ENCODE assay signal across 17 mouse cellular contexts in the genomic region with DNA sequence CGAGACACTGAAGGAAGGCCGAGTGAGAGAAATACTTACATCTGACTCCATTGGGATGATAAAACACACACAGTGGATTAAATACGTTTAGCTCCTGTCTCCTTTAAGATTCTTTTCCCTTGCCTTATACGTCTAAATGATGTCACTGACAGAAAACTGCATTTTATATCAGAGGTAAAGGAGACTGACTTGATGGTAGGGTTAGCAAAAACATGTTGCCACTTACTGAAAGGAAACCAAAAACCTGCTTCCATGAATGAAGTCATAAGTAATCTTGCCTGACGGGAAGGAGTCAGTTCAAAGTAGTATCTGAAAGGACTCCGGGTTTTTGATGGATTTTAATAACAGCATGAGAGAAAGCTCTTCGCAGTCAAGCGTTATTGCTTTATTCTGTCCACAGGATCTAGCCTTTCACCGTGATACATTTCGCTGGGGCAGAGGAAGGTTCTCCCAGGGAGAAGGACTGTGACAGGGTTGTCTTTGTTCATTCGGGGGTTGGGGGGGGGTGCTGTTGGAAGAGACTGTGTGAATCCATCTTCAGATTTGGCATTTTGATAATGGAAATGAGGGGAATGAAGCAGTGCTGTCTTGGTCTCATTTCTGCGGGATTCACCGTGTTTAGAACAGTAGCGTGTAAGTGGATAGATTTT.
DNase-seq lines count a peak whose midpoint lies in the region; ATAC-seq and TF ChIP-seq lines count a peak whose summit lies in the region.
"Had no signal": no experiment of that assay in that cellular context is flagged by ENCODE, and none has a peak within 500 bp of the region (broad histone marks: within the 10 kb centered on the region; RNA-seq: fewer than 3 reads in every experiment).

No protein-coding gene starts in this region.

- H3K4me2 ChIP-seq in kidney, postnatal 0 days (ENCODE audit: low read length), result no peak overlapping the region
- peak overlapping the region; percentile 27 for H3K4me2 ChIP-seq in hindbrain, embryonic 14.5 days (replicated peaks)
- peak overlapping the region; percentile 22; the same call in 1 of the 2 replicates for H3K4me2 ChIP-seq in midbrain, embryonic 12.5 days (replicated peaks)
- H3K4me2 ChIP-seq: embryonic facial prominence, embryonic 13.5 days; forebrain, embryonic 15.5 days; heart, embryonic 15.5 days had no signal

- H3K36me3 ChIP-seq in kidney, postnatal 0 days (ENCODE audit: insufficient read depth, low read length), result no peaks in the 10 kb centered on the region
- no peaks in the 10 kb centered on the region for H3K36me3 ChIP-seq in hindbrain, embryonic 14.5 days (replicated peaks; ENCODE audit: control insufficient read depth, insufficient read depth)
- no peaks in the 10 kb centered on the region for H3K36me3 ChIP-seq in midbrain, embryonic 12.5 days
- H3K36me3 ChIP-seq: embryonic facial prominence, embryonic 13.5 days; forebrain, embryonic 15.5 days; heart, embryonic 15.5 days had no signal

- H3K9ac ChIP-seq in kidney, postnatal 0 days (ENCODE audit: low read depth, low read length), result no peak overlapping the region
- H3K9ac ChIP-seq in hindbrain, embryonic 14.5 days, result no peak overlapping the region
- no peak overlapping the region for H3K9ac ChIP-seq in midbrain, embryonic 12.5 days (replicated peaks)
- H3K9ac ChIP-seq: embryonic facial prominence, embryonic 13.5 days; forebrain, embryonic 15.5 days; heart, embryonic 15.5 days had no signal

- no peak overlapping the region for H3K4me3 ChIP-seq in kidney, postnatal 0 days (replicated peaks; ENCODE audit: low read depth, low read length)
- H3K4me3 ChIP-seq in hindbrain, embryonic 14.5 days (replicated peaks; ENCODE audit: low read length), result no peak overlapping the region
- H3K4me3 ChIP-seq in midbrain, embryonic 12.5 days, result no peak overlapping the region
- H3K4me3 ChIP-seq: embryonic facial prominence, embryonic 13.5 days; forebrain, embryonic 15.5 days; heart, embryonic 15.5 days had no signal

- no peak for ATAC-seq in kidney, postnatal 0 days (replicated peaks; ENCODE audit: low FRiP score, low read depth)
- peak; percentile 55 for ATAC-seq in hindbrain, embryonic 14.5 days (ENCODE audit: low FRiP score)
- ATAC-seq in midbrain, embryonic 12.5 days (ENCODE audit: low FRiP score, low read depth), result peak; percentile 47
- no peak for ATAC-seq in activated CD4-positive, CD25-positive, alpha-beta regulatory T cell, adult 4 months
- ATAC-seq: forebrain, embryonic 15.5 days; Patski had no signal

- H3K4me1 ChIP-seq in kidney, postnatal 0 days (replicated peaks; ENCODE audit: insufficient read depth, low read length), result no peaks in the 10 kb centered on the region
- 0 out of 2 replicates have a peak, but pooled peaks cover 4% of the 10 kb centered on the region for H3K4me1 ChIP-seq in hindbrain, embryonic 14.5 days (replicated peaks; ENCODE audit: control insufficient read depth, insufficient read depth, low read length)
- H3K4me1 ChIP-seq in midbrain, embryonic 12.5 days, result no peaks in the 10 kb centered on the region
- H3K4me1 ChIP-seq: forebrain, embryonic 15.5 days; heart, embryonic 15.5 days had no signal

- 60% methylated on average over 14 of the region's 14 CpGs for WGBS in kidney, postnatal 0 days
- 50% methylated on average over 14 of the region's 14 CpGs for WGBS in hindbrain, embryonic 14.5 days
- 53% methylated on average over 14 of the region's 14 CpGs for WGBS in midbrain, embryonic 12.5 days

- H3K9me3 ChIP-seq in kidney, postnatal 0 days (replicated peaks; ENCODE audit: low read length), result no peaks in the 10 kb centered on the region
- H3K9me3 ChIP-seq in hindbrain, embryonic 14.5 days (ENCODE audit: control insufficient read depth, low read length), result no peaks in the 10 kb centered on the region
- no peaks in the 10 kb centered on the region for H3K9me3 ChIP-seq in midbrain, embryonic 12.5 days
- H3K9me3 ChIP-seq: embryonic facial prominence, embryonic 13.5 days; forebrain, embryonic 15.5 days; heart, embryonic 15.5 days had no signal

- peak; percentile 2 for DNase-seq in kidney, postnatal 0 days (ENCODE audit: low spot score)
- no peak for DNase-seq in kidney, adult 8-10 months
- peak; percentile 36 for DNase-seq in hindbrain, embryonic 14.5 days (ENCODE audit: low spot score)
- DNase-seq in retina, embryonic 14.5 days (ENCODE audit: low spot score), result peak; percentile 10
- DNase-seq in spleen, postnatal 36 days (ENCODE audit: low spot score in 2 of 2), result no peak
- no peak for DNase-seq in adrenal gland, postnatal 4 days (ENCODE audit: low spot score in 2 of 2)
- DNase-seq: adrenal gland, adult 8-10 months; cerebellum, adult 18-20 months; gastrocnemius, postnatal 14 days; kidney, adult 9 months; lung, postnatal 36 days had no signal

- H3K27me3 ChIP-seq in kidney, postnatal 0 days (ENCODE audit: insufficient read depth, low read length), result no peaks in the 10 kb centered on the region
- H3K27me3 ChIP-seq in hindbrain, embryonic 14.5 days (ENCODE audit: control insufficient read depth, insufficient read depth, low read length), result no peaks in the 10 kb centered on the region
- no peaks in the 10 kb centered on the region for H3K27me3 ChIP-seq in midbrain, embryonic 12.5 days
- H3K27me3 ChIP-seq: embryonic facial prominence, embryonic 13.5 days; forebrain, embryonic 15.5 days; heart, embryonic 15.5 days; Patski had no signal

- no peak overlapping the region for H3K27ac ChIP-seq in kidney, postnatal 0 days
- H3K27ac ChIP-seq in hindbrain, embryonic 14.5 days, result no peak overlapping the region
- no peak overlapping the region for H3K27ac ChIP-seq in midbrain, embryonic 12.5 days (replicated peaks)
- H3K27ac ChIP-seq: embryonic facial prominence, embryonic 13.5 days; forebrain, embryonic 15.5 days; heart, embryonic 15.5 days had no signal

- no peak for TF ChIP-seq CTCF in kidney, postnatal 0 days (IDR thresholded peaks at IDR 0.05; ENCODE audit: low read depth)

Comparison
In these comparisons a context has a peak if more than half of its experiments do, and no peak if none do; other contexts are left out.
1. DNase-seq: peak in kidney, postnatal 0 days (single experiment), hindbrain, embryonic 14.5 days (single experiment) and retina, embryonic 14.5 days (single experiment); none in kidney, adult 8-10 months (0 of 2), spleen, postnatal 36 days (0 of 2) and adrenal gland, postnatal 4 days (0 of 2).
2. ATAC-seq: peak in hindbrain, embryonic 14.5 days (single experiment) and midbrain, embryonic 12.5 days (single experiment); none in kidney, postnatal 0 days (single experiment) and activated CD4-positive, CD25-positive, alpha-beta regulatory T cell, adult 4 months (single experiment).